23 mouse cellular contexts compared by ENCODE assay signal in the genomic region with DNA sequence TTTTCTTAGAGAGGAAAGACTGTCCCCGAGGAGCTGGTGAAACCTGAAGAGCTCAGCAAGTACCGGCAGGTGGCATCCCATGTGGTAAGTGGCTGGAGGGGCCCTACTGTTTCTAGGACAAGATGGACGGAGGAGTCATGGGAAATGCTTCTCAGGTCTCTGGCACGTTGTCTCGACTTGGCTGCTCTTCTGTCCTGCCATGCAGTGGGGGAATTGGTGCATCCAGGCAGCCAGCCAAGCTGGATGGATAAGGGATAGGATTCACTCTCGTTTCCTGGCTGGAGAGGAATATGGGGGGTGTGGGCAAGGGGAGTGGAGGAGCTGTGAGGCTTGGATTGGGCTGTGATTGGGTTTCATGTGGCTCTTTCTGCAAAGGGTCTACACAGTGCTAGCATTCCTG. TPM values are rescaled to one million over a fixed set of nuclear protein-coding genes. Genes with fewer than 3 reads are reported as not detected.
DNase-seq lines count a peak whose midpoint lies in the region; ATAC-seq lines count a peak whose summit lies in the region.
"Had no signal": no experiment of that assay in that cellular context is flagged by ENCODE, and none has a peak within 500 bp of the region (broad histone marks: within the 10 kb centered on the region; RNA-seq: fewer than 3 reads in every experiment).

No protein-coding gene starts in this region.

- no peak overlapping the region for H3K9ac ChIP-seq in heart, embryonic 15.5 days
- no peak overlapping the region for H3K9ac ChIP-seq in kidney, embryonic 14.5 days (ENCODE audit: low read depth, low read length)
- H3K9ac ChIP-seq: embryonic facial prominence, embryonic 15.5 days; liver, embryonic 13.5 days; neural tube, embryonic 12.5 days had no signal

- intact Hi-C loops in left cerebral cortex, postnatal 4 days (cut with DNase I): no loop called here
- intact Hi-C loops in left cerebral cortex, postnatal 25 days (cut with DNase I): no loop called here

- DNase-seq in left cerebral cortex, postnatal 4 days: peak; percentile 40
- DNase-seq in left cerebral cortex, postnatal 25 days (ENCODE audit: low spot score in 2 of 2): no peak
- DNase-seq in MN1 (ENCODE audit: low spot score): peak; percentile 40
- peak; percentile 78 for DNase-seq in gastrocnemius, adult 18-20 months (ENCODE audit: low spot score)
- DNase-seq in frontal cortex, adult 2 months (ENCODE audit: extremely low spot score in 1 of 2, low spot score in 1 of 2): no peak
- DNase-seq in thymus, postnatal 0 days (ENCODE audit: low spot score): no peak
- DNase-seq: embryo, embryonic 11 days; kidney, adult 2 months; kidney, postnatal 4 days; liver, embryonic 13.5 days; thymus, adult 18-20 months had no signal

- H3K4me3 ChIP-seq in heart, embryonic 15.5 days: no peak overlapping the region
- no peak overlapping the region for H3K4me3 ChIP-seq in kidney, embryonic 14.5 days (ENCODE audit: low read length)
- H3K4me3 ChIP-seq: embryonic facial prominence, embryonic 15.5 days; forebrain, embryonic 10.5 days; liver, embryonic 13.5 days; neural tube, embryonic 12.5 days had no signal

- no peak overlapping the region for H3K4me2 ChIP-seq in heart, embryonic 15.5 days
- no peak overlapping the region for H3K4me2 ChIP-seq in kidney, embryonic 14.5 days (replicated peaks; ENCODE audit: low read depth, low read length)
- H3K4me2 ChIP-seq: embryonic facial prominence, embryonic 15.5 days; liver, embryonic 13.5 days; neural tube, embryonic 12.5 days had no signal

- peak overlapping the region; percentile 5 for H3K27ac ChIP-seq in heart, embryonic 15.5 days
- no peak overlapping the region for H3K27ac ChIP-seq in kidney, embryonic 14.5 days (ENCODE audit: low read depth, low read length)
- H3K27ac ChIP-seq: embryonic facial prominence, embryonic 15.5 days; forebrain, embryonic 10.5 days; liver, embryonic 13.5 days; neural tube, embryonic 12.5 days had no signal

- H3K4me1 ChIP-seq in heart, embryonic 15.5 days (replicated peaks): peaks cover 37% of the 10 kb centered on the region
- H3K4me1 ChIP-seq in kidney, embryonic 14.5 days (ENCODE audit: control insufficient read depth, insufficient read depth, low read length): peaks cover 18% of the 10 kb centered on the region; the same call in 1 of the 2 replicates

- H3K36me3 ChIP-seq in heart, embryonic 15.5 days: peaks cover 69% of the 10 kb centered on the region
- peaks cover 82% of the 10 kb centered on the region for H3K36me3 ChIP-seq in kidney, embryonic 14.5 days (ENCODE audit: control insufficient read depth, insufficient read depth, low read length)

- no peaks in the 10 kb centered on the region for H3K9me3 ChIP-seq in heart, embryonic 15.5 days (replicated peaks)
- no peaks in the 10 kb centered on the region for H3K9me3 ChIP-seq in kidney, embryonic 14.5 days (ENCODE audit: control insufficient read depth, low read length)
- H3K9me3 ChIP-seq: embryonic facial prominence, embryonic 15.5 days; forebrain, embryonic 10.5 days; liver, embryonic 13.5 days; neural tube, embryonic 12.5 days had no signal

- no peak for ATAC-seq in heart, embryonic 15.5 days (replicated peaks; ENCODE audit: insufficient number of reproducible peaks, insufficient read depth, low FRiP score, low read depth)
- no peak for ATAC-seq in kidney, embryonic 14.5 days (ENCODE audit: low FRiP score, low TSS enrichment)

- WGBS in heart, embryonic 15.5 days: 38% methylated on average over 6 of the region's 6 CpGs
- WGBS in kidney, embryonic 14.5 days: 84% methylated on average over 6 of the region's 6 CpGs

- no peaks in the 10 kb centered on the region for H3K27me3 ChIP-seq in heart, embryonic 15.5 days
- no peaks in the 10 kb centered on the region for H3K27me3 ChIP-seq in kidney, embryonic 14.5 days (ENCODE audit: control insufficient read depth, insufficient read depth, low read length)
- H3K27me3 ChIP-seq: embryonic facial prominence, embryonic 15.5 days; liver, embryonic 13.5 days; neural tube, embryonic 12.5 days had no signal

RNA-seq across cellular contexts. Expression of a gene that starts 5.3 kb away (rescaled TPM):
- total RNA-seq in left cerebral cortex, postnatal 4 days (2021): 100 to 1,000 TPM; 195 to 222 TPM
- total RNA-seq in left cerebral cortex, postnatal 25 days (2021): 100 to 1,000 TPM; 190 to 213 TPM
- 100 to 1,000 TPM; 148 TPM for total RNA-seq in gastrocnemius, adult 18-20 months (2021)
- polyA plus RNA-seq in heart, embryonic 15.5 days (2015; fragmentation: Nextera tagmentation; extraction: Ambion mirVana): 29.4 and 31.2 TPM in 2 replicates
- polyA plus RNA-seq in kidney, embryonic 14.5 days (2014; fragmentation: Nextera tagmentation; extraction: Ambion mirVana): 61.0 and 75.7 TPM in 2 replicates
- 187 and 207 TPM in 2 replicates for polyA plus RNA-seq in frontal cortex, adult 2 months (2012; rRNA removed)
- polyA plus RNA-seq in thymus, postnatal 0 days (2015; fragmentation: Nextera tagmentation; extraction: Ambion mirVana): 31.6 and 34.9 TPM in 2 replicates

RNA-seq across cellular contexts. Expression of a gene that starts 18.5 kb away (rescaled TPM):
- total RNA-seq in left cerebral cortex, postnatal 4 days (2021): 10 to 100 TPM; 36.6 to 39.2 TPM
- total RNA-seq in left cerebral cortex, postnatal 25 days (2021): 10 to 100 TPM; 47.7 to 50.3 TPM
- 100 to 1,000 TPM; 208 to 227 TPM for total RNA-seq in gastrocnemius, adult 18-20 months (2021)
- polyA plus RNA-seq in heart, embryonic 15.5 days (2015; fragmentation: Nextera tagmentation; extraction: Ambion mirVana): 93.2 and 106 TPM in 2 replicates
- polyA plus RNA-seq in kidney, embryonic 14.5 days (2014; fragmentation: Nextera tagmentation; extraction: Ambion mirVana): 87.6 and 90.9 TPM in 2 replicates
- 49.2 and 50.2 TPM in 2 replicates for polyA plus RNA-seq in frontal cortex, adult 2 months (2012; rRNA removed)
- 35.2 and 41.6 TPM in 2 replicates for polyA plus RNA-seq in thymus, postnatal 0 days (2015; fragmentation: Nextera tagmentation; extraction: Ambion mirVana)

RNA-seq across cellular contexts. Expression of a gene that starts 20.1 kb away (rescaled TPM):
- total RNA-seq in left cerebral cortex, postnatal 4 days (2021): under 1 TPM in 1 of 2 experiments, not detected in 1; 0.32 TPM
- total RNA-seq in left cerebral cortex, postnatal 25 days (2021): not detected
- not detected for total RNA-seq in gastrocnemius, adult 18-20 months (2021)
- polyA plus RNA-seq in heart, embryonic 15.5 days (2015; fragmentation: Nextera tagmentation; extraction: Ambion mirVana): not detected in 2 replicates
- not detected in 2 replicates for polyA plus RNA-seq in kidney, embryonic 14.5 days (2014; fragmentation: Nextera tagmentation; extraction: Ambion mirVana)
- 0.06 TPM in 1 of 2 replicates, not detected in the other for polyA plus RNA-seq in frontal cortex, adult 2 months (2012; rRNA removed)
- 0.82 and 1.2 TPM in 2 replicates for polyA plus RNA-seq in thymus, postnatal 0 days (2015; fragmentation: Nextera tagmentation; extraction: Ambion mirVana)
- total RNA-seq: adrenal gland, postnatal 4 days; hematopoietic stem cell, adult 5-6 weeks; layer of hippocampus, postnatal 14 days; left cerebral cortex, postnatal 10 days; megakaryocyte, adult 5-6 weeks; monocyte, adult 5-6 weeks had no signal
- polyA plus RNA-seq: embryonic facial prominence, embryonic 15.5 days; forebrain, embryonic 10.5 days; kidney, adult 2 months; liver, embryonic 13.5 days; lung, embryonic 16.5 days; neural tube, embryonic 12.5 days had no signal

RNA-seq across cellular contexts. Expression of a gene that starts 30.6 kb away (rescaled TPM):
- total RNA-seq in left cerebral cortex, postnatal 4 days (2021): 100 to 1,000 TPM; 214 to 236 TPM
- 100 to 1,000 TPM; 307 to 334 TPM for total RNA-seq in left cerebral cortex, postnatal 25 days (2021)
- total RNA-seq in gastrocnemius, adult 18-20 months (2021): 1 to 10 TPM; 3.0 to 3.4 TPM
- polyA plus RNA-seq in heart, embryonic 15.5 days (2015; fragmentation: Nextera tagmentation; extraction: Ambion mirVana): 40.8 and 48.7 TPM in 2 replicates
- polyA plus RNA-seq in kidney, embryonic 14.5 days (2014; fragmentation: Nextera tagmentation; extraction: Ambion mirVana): 65.2 and 71.5 TPM in 2 replicates
- 132 and 133 TPM in 2 replicates for polyA plus RNA-seq in frontal cortex, adult 2 months (2012; rRNA removed)
- polyA plus RNA-seq in thymus, postnatal 0 days (2015; fragmentation: Nextera tagmentation; extraction: Ambion mirVana): 3.6 and 4.2 TPM in 2 replicates
- total RNA-seq: monocyte, adult 5-6 weeks had no signal

RNA-seq across cellular contexts. Expression of a gene that starts 36.6 kb away (rescaled TPM):
- under 1 TPM; 0.28 to 0.38 TPM for total RNA-seq in left cerebral cortex, postnatal 4 days (2021)
- under 1 TPM; 0.23 to 0.34 TPM for total RNA-seq in left cerebral cortex, postnatal 25 days (2021)
- total RNA-seq in gastrocnemius, adult 18-20 months (2021): not detected
- 0.06 and 0.25 TPM in 2 replicates for polyA plus RNA-seq in heart, embryonic 15.5 days (2015; fragmentation: Nextera tagmentation; extraction: Ambion mirVana)
- not detected in 2 replicates for polyA plus RNA-seq in kidney, embryonic 14.5 days (2014; fragmentation: Nextera tagmentation; extraction: Ambion mirVana)
- polyA plus RNA-seq in frontal cortex, adult 2 months (2012; rRNA removed): 0.08 and 0.22 TPM in 2 replicates
- polyA plus RNA-seq in thymus, postnatal 0 days (2015; fragmentation: Nextera tagmentation; extraction: Ambion mirVana): 0.27 and 0.39 TPM in 2 replicates
- polyA plus RNA-seq: liver, embryonic 13.5 days; neural tube, embryonic 12.5 days had no signal

Comparison
In these comparisons a context has a peak if more than half of its experiments do, and no peak if none do; other contexts are left out.
1. DNase-seq: peak in left cerebral cortex, postnatal 4 days (single experiment), MN1 (single experiment) and gastrocnemius, adult 18-20 months (single experiment); none in left cerebral cortex, postnatal 25 days (0 of 2), frontal cortex, adult 2 months (0 of 2) and thymus, postnatal 0 days (single experiment).